Mouse (Mus musculus) heart, adult 11 months (tissue): ENCODE measurements around the gene P3h2.

Experiments used
- DNase-seq: peaks from one replicate; pipeline ENCODE4 v3.0.0; 2022

P3h2 gene

GRCm38 (mm10) chr16:26065060-26065459 lies 40.5 kb downstream of the P3h2 start:
- peak; percentile 98 for DNase-seq

DNA sequence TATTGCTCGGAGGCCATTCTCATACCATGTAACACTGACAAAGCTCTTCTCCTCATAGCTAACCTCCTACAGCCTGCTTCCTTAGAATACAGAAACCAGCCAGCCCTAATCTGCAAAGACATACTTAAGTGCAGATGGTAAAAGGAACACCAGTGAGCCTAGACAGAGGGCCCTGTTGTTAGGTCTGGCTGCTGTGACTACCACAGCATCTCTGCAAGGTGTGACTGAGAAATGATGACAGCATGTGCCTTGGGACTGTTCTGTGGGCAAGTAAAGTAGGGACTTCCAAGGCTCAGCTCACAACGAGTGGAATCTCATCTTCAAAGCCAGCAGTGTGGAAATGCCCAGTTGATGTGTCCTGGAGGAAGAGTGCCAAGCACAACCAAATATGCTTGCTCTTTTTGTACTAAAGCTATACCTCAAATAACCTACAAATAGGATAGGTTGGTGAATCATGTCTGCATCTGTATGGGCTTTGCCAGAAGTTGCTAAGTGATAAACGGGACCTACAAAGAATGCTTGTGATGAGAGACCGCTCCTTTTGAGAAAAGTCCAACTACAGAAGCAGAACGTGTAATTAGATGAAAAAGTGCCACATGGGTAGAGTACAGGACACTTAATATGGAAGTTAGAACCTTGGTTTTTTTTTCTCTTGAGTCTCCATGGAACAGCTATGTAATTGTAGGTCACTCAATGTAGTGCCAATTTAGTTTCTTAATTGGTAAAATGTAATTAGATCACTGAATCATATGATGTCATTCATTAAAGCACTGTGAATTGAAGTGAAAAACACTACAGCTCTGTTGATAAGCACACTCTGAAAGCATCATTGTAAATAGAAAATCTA lies 45.1 kb downstream of the P3h2 start:
- DNase-seq = no peak

DNA sequence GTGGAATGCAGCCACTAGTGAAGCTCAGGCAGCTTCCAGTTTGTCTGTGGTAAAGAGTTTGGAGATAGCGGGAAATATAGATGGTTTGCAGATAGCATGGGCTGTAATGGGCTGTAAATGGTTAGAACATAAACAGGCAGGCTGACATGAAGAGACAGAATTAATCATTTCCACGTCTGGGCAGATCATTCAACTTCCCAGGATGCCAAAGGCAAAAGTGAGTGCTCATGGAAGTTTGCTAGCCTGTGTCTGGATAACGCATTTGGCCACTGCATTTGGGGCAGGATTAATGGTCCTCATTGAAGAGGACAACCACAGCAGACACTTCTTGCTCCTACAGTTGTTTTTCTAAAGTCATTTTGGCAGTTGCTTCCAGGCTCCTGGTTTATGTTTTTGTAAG lies 52.0 kb downstream of the P3h2 start:
- no peak for DNase-seq

DNA sequence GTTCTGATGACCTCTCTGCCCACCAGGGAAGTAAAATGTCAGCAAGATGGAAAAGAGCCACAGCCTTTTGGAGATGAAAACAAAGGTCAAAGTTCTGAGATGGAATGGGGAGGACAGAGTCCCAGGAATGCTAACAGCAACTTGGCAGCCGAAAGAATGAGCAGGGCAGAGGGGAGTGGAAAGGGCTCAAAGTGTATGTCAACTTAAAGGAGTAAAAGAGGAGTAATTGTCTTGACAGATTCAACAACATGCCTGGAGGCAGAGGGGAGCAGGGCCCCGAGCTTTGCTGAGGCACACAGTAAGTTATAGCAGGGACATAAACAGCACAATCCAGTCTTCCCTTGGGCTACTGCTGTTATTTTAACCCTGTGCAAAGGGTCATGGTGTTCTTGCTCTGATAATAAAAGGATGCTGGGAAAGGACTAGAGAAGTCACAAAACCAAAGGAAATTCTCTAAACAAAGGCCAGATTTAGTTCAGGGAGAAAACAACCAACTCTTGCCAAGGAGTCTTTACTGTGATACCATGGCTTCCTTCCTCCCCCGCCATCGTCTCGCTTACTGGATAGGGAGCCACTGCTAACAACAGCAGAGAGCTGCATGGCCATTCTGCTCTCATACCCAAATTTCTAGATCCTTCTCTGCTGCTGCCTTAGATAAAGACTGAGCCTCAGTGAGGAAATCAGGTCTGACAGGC lies 56.0 kb downstream of the P3h2 start:
- DNase-seq = peak; percentile 96

DNA sequence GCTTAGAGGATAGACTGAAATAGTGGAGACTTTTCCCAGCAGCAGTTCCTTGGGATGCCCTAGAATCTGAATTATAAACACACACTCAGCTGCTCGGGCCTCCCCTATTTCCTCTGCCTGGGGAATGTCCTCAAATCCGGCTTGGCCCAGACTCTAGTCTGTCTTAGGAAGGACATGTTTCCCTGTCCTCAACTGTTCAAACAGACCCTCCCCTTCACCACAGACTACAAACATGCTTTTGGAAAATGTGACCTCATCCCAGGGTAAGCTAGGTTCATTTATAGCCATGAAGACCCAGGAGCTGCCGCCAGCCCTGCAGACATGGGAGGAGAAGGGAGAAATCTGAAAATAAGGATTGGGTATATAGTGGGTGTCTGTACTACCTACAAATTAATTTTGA lies 57.7 kb downstream of the P3h2 start:
- peak; percentile 97 for DNase-seq

DNA sequence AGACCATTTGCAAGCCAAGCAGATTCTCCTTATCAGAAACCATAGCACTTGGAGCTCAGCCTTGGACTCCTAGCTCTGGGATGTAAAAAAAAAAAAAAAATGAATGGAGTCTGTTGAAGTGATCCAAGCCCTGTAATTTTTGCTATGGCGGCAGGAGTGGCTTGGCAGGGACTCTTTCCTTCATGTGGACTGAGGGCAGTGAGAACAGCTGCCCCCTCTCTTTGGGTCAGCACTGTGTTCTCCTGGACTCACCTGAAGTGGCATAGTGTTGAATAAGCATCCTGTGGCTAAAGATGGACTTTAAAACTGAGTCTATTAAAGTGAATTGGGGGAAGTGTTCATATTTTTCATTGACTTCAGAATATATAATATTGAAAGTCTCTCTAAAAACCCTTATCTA lies 58.2 kb downstream of the P3h2 start:
- no peak for DNase-seq

- no peak for DNase-seq
Measured at GRCm38 (mm10) chr16:26041929-26042303, 63.7 kb downstream of the P3h2 start.

- peak; percentile 97 for DNase-seq
Measured at GRCm38 (mm10) chr16:26041021-26041928, 64.3 kb downstream of the P3h2 start.

GRCm38 (mm10) chr16:26039320-26039719 lies 66.3 kb downstream of the P3h2 start:
- DNase-seq = peak; percentile 89

- DNase-seq = peak; percentile 89
Measured at GRCm38 (mm10) chr16:26035525-26035924, 70.1 kb downstream of the P3h2 start.

DNA sequence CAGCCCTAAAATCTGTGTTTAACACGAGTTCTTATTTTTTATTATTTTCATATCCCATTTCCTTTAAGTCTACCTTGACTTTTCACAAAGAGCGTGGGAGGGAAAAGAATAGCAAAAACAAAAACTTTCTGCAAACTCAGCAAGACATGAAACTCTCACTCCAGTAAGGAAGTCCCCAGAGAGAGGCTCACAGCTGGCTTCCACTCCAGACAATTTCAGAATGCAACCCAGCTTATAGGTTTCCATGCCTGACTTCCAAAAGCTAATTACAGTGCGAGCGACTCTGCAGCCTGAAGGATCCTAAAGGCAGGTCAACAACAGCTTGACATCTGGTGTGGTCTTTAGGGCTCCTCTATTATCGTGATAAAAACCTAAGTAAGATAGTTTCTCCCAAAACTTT lies 70.5 kb downstream of the P3h2 start:
- peak; percentile 89 for DNase-seq

GRCm38 (mm10) chr16:26029424-26030012 lies 76.1 kb downstream of the P3h2 start:
- no peak for DNase-seq

DNA sequence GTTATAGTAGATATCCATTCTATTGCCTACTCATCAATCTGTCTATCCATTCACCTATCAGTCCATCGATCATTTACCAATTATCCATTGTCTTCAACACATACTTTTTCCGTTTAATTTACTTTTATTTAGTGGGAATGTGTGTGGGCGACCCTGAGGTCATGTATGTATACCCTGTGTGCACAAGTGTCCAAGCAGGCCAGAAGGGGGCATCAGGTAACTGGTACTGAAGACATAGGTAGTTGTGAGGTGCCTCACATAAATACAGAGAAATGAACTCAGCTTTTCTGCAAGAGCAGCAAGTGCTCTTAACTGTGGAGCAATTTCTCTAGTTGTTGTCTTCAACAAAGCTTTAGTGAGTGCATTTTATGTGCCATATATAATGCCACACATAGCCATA lies 79.2 kb downstream of the P3h2 start:
- DNase-seq = no peak

DNA sequence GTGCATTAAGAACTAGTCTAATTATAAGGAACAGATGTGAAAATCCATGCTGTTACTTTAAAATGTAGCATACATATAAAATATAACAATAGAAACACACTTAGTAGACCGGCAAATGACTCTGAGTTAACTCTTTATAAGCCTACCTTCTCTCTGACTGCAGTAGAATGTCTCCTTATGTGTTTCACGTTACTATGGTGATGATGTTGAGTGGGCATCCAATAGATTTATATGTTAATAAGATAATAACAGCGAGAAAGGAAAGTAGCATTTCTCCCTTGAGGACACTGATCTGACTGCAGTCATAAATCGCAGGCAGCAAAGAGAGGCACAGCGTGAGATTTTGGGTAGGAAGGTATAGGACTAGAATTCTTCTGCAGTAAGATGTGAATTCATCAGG lies 81.0 kb downstream of the P3h2 start:
- DNase-seq = no peak

- no peak for DNase-seq
Measured at GRCm38 (mm10) chr16:26023352-26023751, 82.2 kb downstream of the P3h2 start.

DNA sequence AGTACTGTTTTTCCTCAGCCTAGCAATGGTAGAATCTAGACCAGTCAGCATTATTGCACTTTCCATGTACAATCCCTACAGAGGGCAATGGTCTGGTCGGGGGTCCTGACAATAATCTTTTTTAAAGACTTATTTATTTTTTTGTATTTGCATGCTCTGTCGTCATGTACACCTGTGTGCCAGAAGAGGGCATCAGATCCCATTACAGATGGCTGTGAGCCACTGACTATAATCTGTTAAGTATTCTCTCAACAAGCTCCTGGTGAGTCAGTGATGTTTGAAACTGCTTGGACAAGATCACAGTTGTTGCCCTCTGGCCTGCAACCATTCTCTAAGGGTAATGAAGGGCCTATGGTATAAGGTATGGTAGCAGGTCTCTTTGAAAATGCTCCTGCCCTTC lies 83.8 kb downstream of the P3h2 start:
- no peak for DNase-seq

- DNase-seq = no peak
Measured at GRCm38 (mm10) chr16:26005811-26006210, 99.8 kb downstream of the P3h2 start.

- no peak for DNase-seq
Measured at GRCm38 (mm10) chr16:26003261-26003660, 102.3 kb downstream of the P3h2 start.

DNA sequence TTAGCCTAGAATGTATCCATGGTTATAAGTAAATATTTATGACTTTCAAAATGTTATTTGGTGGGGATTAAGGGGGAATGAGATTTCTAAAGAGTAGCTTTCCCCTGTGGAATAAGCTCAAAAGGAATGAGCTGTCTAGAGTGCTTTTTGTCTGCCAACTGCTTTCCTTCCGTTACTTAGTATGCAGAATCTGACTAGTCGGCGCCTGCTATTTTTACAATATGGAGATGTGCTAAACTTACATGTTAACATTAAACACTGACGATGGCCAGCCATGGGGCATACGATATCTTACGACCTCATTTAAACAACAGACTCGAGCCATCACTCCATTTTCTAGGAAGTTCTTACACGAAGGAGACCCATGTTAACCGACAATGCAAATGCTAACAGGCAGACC lies 102.7 kb downstream of the P3h2 start:
- no peak for DNase-seq

GRCm38 (mm10) chr16:25994605-25995004 lies 111.0 kb downstream of the P3h2 start:
- DNase-seq = no peak

GRCm38 (mm10) chr16:25987221-25987620 lies 118.4 kb downstream of the P3h2 start:
- no peak for DNase-seq

GRCm38 (mm10) chr16:25983635-25984034 lies 121.9 kb downstream of the P3h2 start:
- no peak for DNase-seq

GRCm38 (mm10) chr16:25979037-25979436 lies 126.5 kb downstream of the P3h2 start:
- DNase-seq = peak; percentile 94
